Mouse (Mus musculus) fat pad, adult 2 months (tissue): ENCODE measurements at regions not wholly inside any gene's neighbourhood (a gene's known extent, or its start where the extent isn't known, plus 50 kb on each side); places are given as distances from the start of the nearest gene placed in this dataset.

Source experiments
- DNase-seq: peaks from one replicate; pipeline ENCODE4 v3.0.0-alpha.2; 2011; ENCODE audit warnings: low read depth, low spot score; ENCODE audit errors: extremely low read depth

DNA sequence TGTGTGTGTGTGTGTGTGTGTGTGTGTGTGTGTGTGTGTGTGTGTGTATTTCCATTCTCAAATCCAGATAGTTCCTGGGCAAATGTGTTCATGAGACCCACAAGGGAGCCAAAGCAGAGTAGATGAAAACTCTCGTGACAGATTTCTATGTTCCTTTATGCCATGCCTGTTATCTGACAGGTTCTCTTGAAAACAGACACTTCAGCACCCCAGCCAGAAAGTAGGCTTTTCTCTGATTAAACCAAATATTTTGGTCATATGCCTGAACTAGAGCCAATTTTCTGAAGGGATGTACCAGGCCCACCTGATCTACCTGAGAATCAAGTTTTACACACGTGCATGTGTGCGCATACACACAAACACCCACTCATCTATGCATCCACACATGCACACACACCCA lies 95.5 kb downstream of the Psat1 start:
- no peak for DNase-seq

DNA sequence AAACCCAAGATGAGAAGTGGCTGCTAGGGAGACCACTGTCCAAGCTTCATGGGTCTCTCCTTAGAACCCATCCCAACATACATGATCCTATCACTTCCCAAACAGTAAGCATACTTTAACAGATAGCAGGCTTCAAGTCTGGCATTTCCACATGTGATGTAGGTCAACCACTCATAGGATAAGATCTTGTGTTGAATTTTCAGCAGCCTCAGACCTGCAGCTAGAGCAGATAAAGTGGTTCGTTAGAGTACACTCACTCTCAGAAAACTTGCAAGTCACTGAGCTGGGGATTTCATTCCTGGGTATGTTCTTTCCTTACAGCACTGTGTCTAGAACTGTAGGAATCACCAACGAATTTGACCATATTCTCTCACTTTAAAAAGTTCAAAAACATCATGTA lies 96.4 kb downstream of the Psat1 start:
- no peak for DNase-seq

DNA sequence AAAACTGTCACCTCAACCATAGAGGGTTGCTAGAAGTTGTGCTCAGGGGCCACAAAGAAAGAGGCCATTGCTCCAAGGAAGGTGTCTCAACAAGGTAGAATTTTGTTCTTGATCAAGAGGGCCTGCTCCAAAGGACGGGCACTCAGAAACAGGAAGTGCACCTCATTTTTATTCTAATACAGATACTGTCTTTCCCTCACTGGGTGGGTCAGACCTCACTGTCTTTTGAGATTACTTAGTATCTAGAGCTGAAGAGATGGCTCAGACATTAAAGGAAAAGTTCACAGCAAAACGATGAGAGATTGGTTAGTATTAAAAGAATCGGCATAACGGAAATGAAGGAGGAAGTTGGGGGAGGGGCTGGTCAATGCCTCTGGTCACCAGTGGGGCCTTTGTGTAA lies 97.9 kb downstream of the Psat1 start:
- DNase-seq = no peak

- DNase-seq = no peak
These were observed 108.8 kb downstream of the Psat1 start for GRCm38 (mm10) chr19:15838327-15838726.

GRCm38 (mm10) chr19:15837715-15838175 lies 109.4 kb downstream of the Psat1 start:
- DNase-seq = no peak

- DNase-seq = no peak
These were observed 110.0 kb downstream of the Psat1 start for GRCm38 (mm10) chr19:15836956-15837714.

GRCm38 (mm10) chr19:15836201-15836955 lies 110.8 kb downstream of the Psat1 start:
- no peak for DNase-seq

DNA sequence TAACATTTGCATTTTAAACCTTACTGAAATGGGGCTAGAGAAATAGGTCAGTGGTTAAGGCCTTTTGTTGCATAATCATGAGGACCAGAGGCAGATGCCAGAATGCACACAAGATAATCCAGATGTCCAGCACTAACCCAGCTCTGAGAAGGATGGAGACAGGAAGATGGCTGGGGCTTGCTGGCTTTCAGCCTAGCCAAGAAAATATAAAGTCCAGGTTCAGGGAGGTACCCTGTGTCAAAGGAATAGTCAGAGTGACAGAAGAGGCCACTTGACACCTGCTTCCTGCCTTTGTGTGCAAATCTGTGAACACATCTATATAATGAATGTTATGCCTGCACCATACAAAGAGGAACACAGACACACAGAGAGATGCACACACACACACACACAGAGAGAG lies 116.8 kb downstream of the Psat1 start:
- no peak for DNase-seq

GRCm38 (mm10) chr19:15829158-15829557 lies 118.0 kb downstream of the Psat1 start:
- DNase-seq = no peak

- DNase-seq = peak; percentile 91
These were observed 119.0 kb downstream of the Psat1 start for GRCm38 (mm10) chr19:15827990-15828705.

DNA sequence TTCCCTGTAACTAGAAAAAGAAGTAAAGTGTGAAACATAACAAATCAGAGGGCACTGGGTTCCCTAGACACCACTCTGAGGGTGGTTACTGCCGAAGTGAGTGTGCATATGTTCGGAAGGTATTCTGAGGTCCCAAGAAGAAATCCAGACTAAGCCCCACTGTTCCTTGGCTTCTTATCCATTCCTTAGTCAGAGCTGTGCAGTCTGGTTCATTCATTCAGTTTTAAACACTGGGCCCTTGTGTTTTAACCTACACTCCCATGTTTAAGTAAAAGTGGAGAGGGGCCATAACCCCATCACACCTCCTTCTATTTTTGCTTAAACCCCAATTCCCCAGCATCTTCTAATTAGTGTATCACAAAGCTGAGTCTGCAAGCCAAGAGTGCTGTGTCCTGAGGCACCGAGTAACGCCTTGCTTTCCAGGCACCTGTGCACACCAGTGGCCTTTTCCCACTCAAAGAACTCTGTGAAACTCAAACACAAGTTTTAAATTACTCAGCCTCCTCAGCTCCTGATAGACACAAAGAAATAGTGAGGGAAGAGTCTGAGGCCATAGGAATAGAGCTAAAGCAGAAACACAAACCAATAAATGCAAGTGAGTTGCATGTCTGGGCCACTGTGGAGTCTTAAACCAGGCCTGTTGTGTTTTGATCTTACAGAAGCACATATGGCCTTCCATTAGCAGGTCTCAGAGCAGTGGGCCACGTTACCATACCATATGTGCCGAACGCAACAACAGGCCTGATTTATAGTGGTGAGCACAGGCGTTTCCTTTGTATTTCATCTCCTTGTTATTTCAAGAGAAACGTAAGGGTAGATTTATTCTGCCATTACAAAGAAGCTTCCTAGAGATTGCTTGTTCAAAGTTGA lies 119.8 kb downstream of the Psat1 start:
- DNase-seq = no peak

DNA sequence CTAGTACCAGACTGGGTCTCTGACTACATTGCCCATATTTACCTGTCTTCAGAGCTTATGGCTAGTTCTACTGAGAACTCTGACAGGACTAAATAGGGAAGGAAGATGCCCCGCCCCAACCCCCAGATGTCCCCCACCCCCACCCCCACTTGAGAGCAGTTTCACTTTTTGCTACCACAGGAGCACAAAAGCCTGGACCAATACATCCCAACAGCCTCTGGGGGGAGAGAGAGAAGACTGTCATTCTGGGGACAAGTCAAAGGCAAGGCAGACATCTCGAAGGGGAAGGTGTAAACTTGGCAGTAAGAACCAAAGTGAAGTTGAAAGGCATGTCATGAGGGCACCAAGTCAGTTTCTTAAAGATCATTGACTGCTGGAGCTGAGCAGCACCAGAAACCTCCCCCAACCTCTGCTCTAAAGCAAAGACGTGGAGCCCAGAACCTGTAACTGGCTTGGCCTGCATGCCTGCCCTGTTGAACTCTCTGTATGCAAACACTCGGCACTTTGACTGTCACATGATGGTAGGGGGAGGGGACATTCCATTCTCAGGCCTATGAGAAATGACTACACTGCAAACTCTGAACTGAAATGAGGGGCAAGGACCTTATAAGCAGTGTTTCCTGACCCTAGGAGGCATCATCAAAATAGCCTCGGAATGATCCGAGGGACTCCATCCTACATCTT lies 123.3 kb downstream of the Psat1 start:
- no peak for DNase-seq

DNA sequence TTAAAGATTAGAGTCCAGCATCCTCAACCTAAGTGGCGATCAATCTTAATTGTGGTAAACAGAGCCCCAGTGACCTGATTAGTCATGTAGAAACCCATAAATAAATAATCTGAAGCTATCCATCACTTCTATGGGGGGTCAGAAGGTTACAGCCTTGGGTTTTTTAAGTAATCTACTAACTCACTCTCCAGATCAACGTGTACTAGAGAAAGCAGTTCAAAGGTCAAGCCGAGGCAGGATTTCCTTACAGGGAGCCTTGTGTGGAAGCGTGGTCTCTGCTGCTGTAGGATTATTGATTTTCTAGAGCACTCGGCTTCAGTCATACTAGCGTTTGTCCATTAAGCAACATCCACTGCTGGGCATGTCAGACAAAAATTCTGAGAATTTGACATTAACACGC lies 127.1 kb downstream of the Psat1 start:
- DNase-seq = no peak

GRCm38 (mm10) chr19:15815166-15815565 lies 132.0 kb downstream of the Psat1 start:
- DNase-seq = no peak

GRCm38 (mm10) chr19:15809008-15809407 lies 138.1 kb downstream of the Psat1 start:
- DNase-seq = no peak

DNA sequence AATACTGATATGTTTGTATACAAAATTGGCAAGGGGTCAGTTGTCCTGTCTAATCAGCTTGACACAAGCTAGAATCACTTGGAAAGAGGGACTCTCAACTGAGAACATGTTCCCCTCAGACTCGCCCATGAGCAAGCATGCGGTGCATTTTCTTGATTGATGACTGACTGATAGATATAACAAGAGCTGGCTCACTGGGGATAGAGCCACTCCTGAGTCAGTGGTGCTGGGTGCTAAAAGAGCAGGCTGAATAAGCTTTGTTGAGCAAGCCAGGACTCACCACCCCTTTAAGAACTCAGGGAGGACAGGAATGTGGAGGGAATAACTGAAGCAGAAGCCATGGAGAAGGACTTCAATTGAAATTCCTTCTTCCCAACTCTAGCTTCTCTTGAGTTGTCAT lies 139.5 kb downstream of the Psat1 start:
- no peak for DNase-seq

- no peak for DNase-seq
These were observed 143.8 kb downstream of the Psat1 start for GRCm38 (mm10) chr19:15803131-15803889.

- no peak for DNase-seq
These were observed 144.5 kb downstream of the Psat1 start for GRCm38 (mm10) chr19:15802641-15803040.

DNA sequence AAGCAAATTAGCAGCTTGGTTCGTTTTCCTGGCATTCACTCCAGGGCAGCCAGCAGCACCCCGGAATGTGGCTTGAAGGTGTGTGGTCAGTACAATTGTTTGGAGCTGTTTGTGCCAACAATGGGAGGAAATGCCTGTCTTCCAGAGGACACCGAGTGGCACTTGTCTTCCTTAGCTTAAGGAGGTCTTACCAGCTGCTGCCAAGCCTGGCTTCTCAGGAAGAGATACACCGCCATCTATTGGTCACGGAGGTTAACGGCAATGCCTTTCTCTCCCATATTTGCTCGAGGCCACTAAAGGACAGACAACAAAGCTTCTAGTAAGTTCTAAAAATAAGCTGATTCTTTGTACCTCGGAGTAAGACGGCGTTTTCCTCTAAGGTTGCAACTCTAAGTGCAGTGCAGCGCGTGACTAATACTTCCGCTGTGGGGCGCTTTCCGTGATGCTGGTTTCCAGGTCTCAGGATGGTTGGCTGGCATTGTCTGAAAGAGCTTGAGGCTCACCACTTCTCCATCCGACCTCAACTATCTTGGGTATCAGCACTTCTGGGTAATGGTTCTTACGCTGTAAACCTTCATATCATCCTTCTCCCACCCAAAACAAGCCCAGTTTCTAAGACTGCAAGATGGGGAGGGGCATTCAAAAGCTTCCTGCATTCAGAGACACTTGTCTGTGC lies 145.2 kb downstream of the Psat1 start:
- no peak for DNase-seq
